Mouse (Mus musculus) midbrain, embryonic 11.5 days (tissue): Measurements from ENCODE around the gene Vmn1r55. TPM values are rescaled to one million over a fixed set of nuclear protein-coding genes. Genes with fewer than 3 reads are reported as not detected.

ENCODE experiments used
- ATAC-seq: fragments of 200-750 bp; cut with Nextera tagmentation; 2 replicates; pipeline ENCODE4 v1.8.0; 2017; ENCODE audit warnings: moderate TSS enrichment, moderate library complexity; ENCODE audit not compliant: low FRiP score
- DNase-seq: peaks from one replicate; pipeline ENCODE4 v3.0.0; 2015; ENCODE audit warnings: low spot score; ENCODE audit errors: missing footprints
- H3K27ac ChIP-seq: fragments of 300-500 bp; sonication (generic); 2 replicates; pipeline ENCODE4 v1.5.1; 2014; ENCODE audit warnings: low read depth, low read length
- H3K27me3 ChIP-seq: fragments of 300-500 bp; sonication (generic); 2 replicates; pipeline ENCODE4 v1.6.1; 2014; ENCODE audit warnings: mild to moderate bottlenecking, low read length, moderate library complexity, mixed read lengths; ENCODE audit not compliant: control insufficient read depth, insufficient read depth
- H3K36me3 ChIP-seq: fragments of 300-500 bp; sonication (generic); 2 replicates; pipeline ENCODE4 v1.6.1; 2014; ENCODE audit warnings: mild to moderate bottlenecking, low read length, moderate library complexity, mixed read lengths; ENCODE audit not compliant: control insufficient read depth, insufficient read depth
- H3K4me1 ChIP-seq: fragments of 300-500 bp; sonication (generic); 2 replicates; pipeline ENCODE4 v1.6.1; 2014; ENCODE audit warnings: low read length; ENCODE audit not compliant: control insufficient read depth, insufficient read depth
- H3K4me2 ChIP-seq: fragments of 300-500 bp; sonication (generic); 2 replicates; pipeline ENCODE4 v1.6.1; 2014; ENCODE audit warnings: mild to moderate bottlenecking, moderate library complexity
- H3K4me3 ChIP-seq: fragments of 300-500 bp; sonication (generic); 2 replicates; pipeline ENCODE4 v1.5.1; 2014; ENCODE audit warnings: low read depth, low read length
- H3K9ac ChIP-seq: fragments of 300-500 bp; sonication (generic); 2 replicates; pipeline ENCODE4 v1.6.1; 2014; ENCODE audit warnings: low read length
- H3K9me3 ChIP-seq: fragments of 300-500 bp; sonication (generic); 2 replicates; pipeline ENCODE4 v1.6.1; 2016; ENCODE audit warnings: low read length; ENCODE audit not compliant: control insufficient read depth
- WGBS: fragments of 180-500 bp; shearing (Covaris S2); extraction: QIAGEN DNeasy Blood & Tissue Kit; methylation state at CpG from one replicate; pipeline ENCODE4 v1.1.7; 2014; 5-methylcytosine and 5-hydroxymethylcytosine counted together
- polyA plus RNA-seq: library from polyadenylated mRNA; unstranded; fragments of >200 nt; fragmentation: Nextera tagmentation; extraction: Ambion mirVana; gene quantifications from 2 replicates; pipeline ENCODE4 v1.2.1, GENCODE M21; 2014

Gene Vmn1r55
- polyA plus RNA-seq, 1 experiment from 2014 or later, result not detected

- DNase-seq (no peak), ATAC-seq (no peak)
- Histone ChIP-seq H3K4me3 (no peak overlapping the region), H3K4me2 (no peak overlapping the region), H3K9me3 (no peaks in the 10 kb centered on the region), H3K9ac (no peak overlapping the region), H3K27ac (no peak overlapping the region), H3K36me3 (peaks cover 5% of the 10 kb centered on the region; the same call in 1 of the 2 replicates), H3K4me1 (no peaks in the 10 kb centered on the region), H3K27me3 (no peaks in the 10 kb centered on the region)
- WGBS, result 90% methylated on average over 10 of the region's 10 CpGs
Measured at GRCm38 (mm10) chr7:5101066-5101663, 48.3 kb downstream of the Vmn1r55 start.

GRCm38 (mm10) chr7:5099796-5100195, 49.7 kb downstream of the Vmn1r55 start:
- H3K27me3 ChIP-seq, result no peaks in the 10 kb centered on the region
- H3K9ac ChIP-seq, result no peak overlapping the region
- no peak overlapping the region for H3K4me2 ChIP-seq
- 93% methylated on average over 3 of the region's 3 CpGs for WGBS
- ATAC-seq (no peak), DNase-seq (no peak)
- H3K4me3 ChIP-seq, result no peak overlapping the region
- H3K4me1 ChIP-seq, result no peaks in the 10 kb centered on the region
- H3K27ac ChIP-seq, result no peak overlapping the region
- H3K9me3 ChIP-seq, result no peaks in the 10 kb centered on the region
- peaks cover 17% of the 10 kb centered on the region for H3K36me3 ChIP-seq

GRCm38 (mm10) chr7:5098769-5099168, 50.7 kb downstream of the Vmn1r55 start:
- Histone ChIP-seq H3K4me3 (no peak overlapping the region), H3K4me1 (no peaks in the 10 kb centered on the region), H3K9ac (no peak overlapping the region), H3K9me3 (no peaks in the 10 kb centered on the region), H3K4me2 (no peak overlapping the region), H3K36me3 (peaks cover 23% of the 10 kb centered on the region), H3K27me3 (no peaks in the 10 kb centered on the region), H3K27ac (no peak overlapping the region)
- ATAC-seq, result no peak
- DNase-seq, result no peak
- 99% methylated on average over 5 of the region's 5 CpGs for WGBS

- Histone ChIP-seq H3K4me3 (no peak overlapping the region), H3K4me2 (no peak overlapping the region), H3K36me3 (peaks cover 40% of the 10 kb centered on the region), H3K9me3 (no peaks in the 10 kb centered on the region), H3K9ac (no peak overlapping the region), H3K27me3 (no peaks in the 10 kb centered on the region), H3K4me1 (no peaks in the 10 kb centered on the region), H3K27ac (no peak overlapping the region)
- WGBS, result 84% methylated on average over 21 of the region's 21 CpGs
- DNase-seq (no peak), ATAC-seq (no peak)
Measured at GRCm38 (mm10) chr7:5092831-5093510, 56.5 kb downstream of the Vmn1r55 start.

- H3K36me3 ChIP-seq, result peaks cover 37% of the 10 kb centered on the region
- ATAC-seq, result no peak
- 84% methylated on average over 6 of the region's 6 CpGs for WGBS
Measured at GRCm38 (mm10) chr7:5092381-5092780, 57.1 kb downstream of the Vmn1r55 start.

GRCm38 (mm10) chr7:5091008-5091728, 58.3 kb downstream of the Vmn1r55 start:
- WGBS, result 92% methylated on average over 15 of the region's 15 CpGs
- no peak overlapping the region for H3K27ac ChIP-seq
- ATAC-seq (no peak; the same call in 1 of the 2 replicates), DNase-seq (no peak)
- no peaks in the 10 kb centered on the region for H3K27me3 ChIP-seq
- H3K4me3 ChIP-seq, result no peak overlapping the region
- peaks cover 37% of the 10 kb centered on the region for H3K36me3 ChIP-seq
- no peak overlapping the region for H3K4me2 ChIP-seq
- no peaks in the 10 kb centered on the region for H3K4me1 ChIP-seq
- H3K9ac ChIP-seq, result no peak overlapping the region
- no peaks in the 10 kb centered on the region for H3K9me3 ChIP-seq

More at GRCm38 (mm10) chr7:5092381-5092780, 57.1 kb downstream of the Vmn1r55 start:
- no peaks in the 10 kb centered on the region for H3K9me3 ChIP-seq
- H3K4me3 ChIP-seq, result no peak overlapping the region
- DNase-seq, result no peak
- H3K27ac ChIP-seq, result no peak overlapping the region
- H3K4me2 ChIP-seq, result no peak overlapping the region
- H3K4me1 ChIP-seq, result no peaks in the 10 kb centered on the region
- H3K9ac ChIP-seq, result no peak overlapping the region
- H3K27me3 ChIP-seq, result no peaks in the 10 kb centered on the region

- H3K9me3 ChIP-seq, result no peaks in the 10 kb centered on the region
- H3K4me2 ChIP-seq, result no peak overlapping the region
- no peak overlapping the region for H3K27ac ChIP-seq
- WGBS, result 95% methylated on average over 15 of the region's 15 CpGs
- no peak overlapping the region for H3K9ac ChIP-seq
- peaks cover 25% of the 10 kb centered on the region for H3K36me3 ChIP-seq
- H3K4me3 ChIP-seq, result no peak overlapping the region
- H3K4me1 ChIP-seq, result no peaks in the 10 kb centered on the region
- no peak for DNase-seq
- H3K27me3 ChIP-seq, result no peaks in the 10 kb centered on the region
- no peak for ATAC-seq
Measured at GRCm38 (mm10) chr7:5089853-5090252, 59.6 kb downstream of the Vmn1r55 start.

GRCm38 (mm10) chr7:5087886-5088285, 61.6 kb downstream of the Vmn1r55 start:
- Histone ChIP-seq H3K27me3 (no peaks in the 10 kb centered on the region), H3K9ac (no peak overlapping the region), H3K9me3 (no peaks in the 10 kb centered on the region), H3K4me2 (no peak overlapping the region), H3K27ac (no peak overlapping the region), H3K4me3 (no peak overlapping the region), H3K4me1 (no peaks in the 10 kb centered on the region), H3K36me3 (peaks cover 19% of the 10 kb centered on the region)
- ATAC-seq (no peak), DNase-seq (no peak)
- WGBS, result 92% methylated on average over 4 of the region's 4 CpGs

- DNase-seq (no peak), ATAC-seq (no peak)
- Histone ChIP-seq H3K4me1 (peaks cover under 1% of the 10 kb centered on the region), H3K4me3 (no peak overlapping the region), H3K9me3 (no peaks in the 10 kb centered on the region), H3K9ac (no peak overlapping the region), H3K36me3 (peaks cover 13% of the 10 kb centered on the region), H3K27me3 (no peaks in the 10 kb centered on the region), H3K4me2 (no peak overlapping the region), H3K27ac (no peak overlapping the region)
- 80% methylated on average over 5 of the region's 5 CpGs for WGBS
Measured at GRCm38 (mm10) chr7:5086921-5087440, 62.5 kb downstream of the Vmn1r55 start.
